Mouse (Mus musculus): Measurements from ENCODE around the gene Aig1.

- TF ChIP-seq POLR2A (IDR thresholded peaks at IDR 0.05; ENCODE audit: borderline replicate concordance, control insufficient read depth, low read depth, low read length) (no peak), CTCF (IDR thresholded peaks at IDR 0.05; ENCODE audit: control insufficient read depth, insufficient read depth, low read length) (no peak)
Observed at GRCm38 (mm10) chr10:13782774-13783173, 86.0 kb downstream of the Aig1 start.
